Mouse (Mus musculus) layer of hippocampus, adult 11-12 months (tissue): ENCODE measurements at regions not wholly inside any gene's neighbourhood (a gene's known extent, or its start where the extent isn't known, plus 50 kb on each side); places are given as distances from the start of the nearest gene placed in this dataset.

Experiments
- DNase-seq: peaks from one replicate; pipeline ENCODE4 v3.0.0; 2022; ENCODE audit warnings: low spot score

- no peak for DNase-seq
Measured at GRCm38 (mm10) chr4:105970056-105970455, 180.4 kb downstream of the Gm12728 start.

- no peak for DNase-seq
Measured at GRCm38 (mm10) chr4:105972736-105973135, 183.1 kb downstream of the Gm12728 start.

- no peak for DNase-seq
Measured at GRCm38 (mm10) chr4:105973769-105974397, 184.2 kb downstream of the Gm12728 start.

GRCm38 (mm10) chr4:105974948-105975347, 185.3 kb downstream of the Gm12728 start:
- DNase-seq, result no peak

- no peak for DNase-seq
Measured at GRCm38 (mm10) chr4:105979048-105979447, 189.4 kb downstream of the Gm12728 start.

GRCm38 (mm10) chr4:105983018-105983417, 193.3 kb downstream of the Gm12728 start:
- DNase-seq, result no peak

- no peak for DNase-seq
Measured at GRCm38 (mm10) chr4:105987963-105988602, 198.4 kb downstream of the Gm12728 start.

GRCm38 (mm10) chr4:105992581-105993127, 203.0 kb downstream of the Gm12728 start:
- no peak for DNase-seq

- no peak for DNase-seq
Measured at GRCm38 (mm10) chr4:105994390-105994798, 204.7 kb downstream of the Gm12728 start.

- DNase-seq, result no peak
Measured at GRCm38 (mm10) chr4:105996060-105996459, 206.4 kb downstream of the Gm12728 start.

- no peak for DNase-seq
Measured at GRCm38 (mm10) chr4:105996893-105997630, 207.4 kb downstream of the Gm12728 start.

- no peak for DNase-seq
Measured at GRCm38 (mm10) chr4:106002516-106002915, 212.8 kb downstream of the Gm12728 start.

- DNase-seq, result no peak
Measured at GRCm38 (mm10) chr4:106005936-106006335, 216.3 kb downstream of the Gm12728 start.

GRCm38 (mm10) chr4:106007334-106008190, 217.9 kb downstream of the Gm12728 start:
- DNase-seq, result peak; percentile 13

- DNase-seq, result no peak
Measured at GRCm38 (mm10) chr4:106017065-106017646, 227.5 kb downstream of the Gm12728 start.

GRCm38 (mm10) chr4:106018936-106019335, 229.3 kb downstream of the Gm12728 start:
- DNase-seq, result no peak

GRCm38 (mm10) chr4:106020338-106020737, 230.7 kb downstream of the Gm12728 start:
- DNase-seq, result no peak

- DNase-seq, result peak; percentile 30
Measured at GRCm38 (mm10) chr4:106024591-106024990, 234.9 kb downstream of the Gm12728 start.

GRCm38 (mm10) chr4:106025966-106026637, 236.4 kb downstream of the Gm12728 start:
- DNase-seq, result peak; percentile 28

- DNase-seq, result no peak
Measured at GRCm38 (mm10) chr4:106040376-106040775, 250.7 kb downstream of the Gm12728 start.

- no peak for DNase-seq
Measured at GRCm38 (mm10) chr4:106042456-106042855, 252.8 kb downstream of the Gm12728 start.
